Mouse (Mus musculus) megakaryocyte, embryonic 14.5 days (primary cell): ENCODE data around the gene 5730455P16Rik.

Experiments used
- FLI1 ChIP-seq: IDR thresholded peaks from 2 replicates; pipeline ENCODE4 v1.6.1; 2012; ENCODE audit warnings: low read length, inconsistent platforms, mixed read lengths
- GATA1 ChIP-seq: IDR thresholded peaks from 3 replicates; pipeline ENCODE4 v1.6.1; 2012; ENCODE audit warnings: mixed read lengths, low read length, inconsistent platforms, borderline replicate concordance

GRCm38 (mm10) chr11:80313944-80314343 lies 63.9 kb downstream of the 5730455P16Rik start:
- TF ChIP-seq GATA1 (no peak), FLI1 (no peak)
